Mouse (Mus musculus): ENCODE measurements around the gene Pglyrp1.

Gene Pglyrp1

GRCm38 (mm10) chr7:18884745-18885422 lies 13.8 kb downstream of the Pglyrp1 start:
- DNase-seq (ENCODE audit: extremely low read depth, insufficient read length, low spot score), result no peak

GRCm38 (mm10) chr7:18886963-18887362 lies 15.8 kb downstream of the Pglyrp1 start:
- no peak for DNase-seq (ENCODE audit: extremely low read depth, insufficient read length, low spot score)

- no peak for DNase-seq (ENCODE audit: extremely low read depth, insufficient read length, low spot score)
These were observed 19.7 kb downstream of the Pglyrp1 start for GRCm38 (mm10) chr7:18890848-18891247.

DNA sequence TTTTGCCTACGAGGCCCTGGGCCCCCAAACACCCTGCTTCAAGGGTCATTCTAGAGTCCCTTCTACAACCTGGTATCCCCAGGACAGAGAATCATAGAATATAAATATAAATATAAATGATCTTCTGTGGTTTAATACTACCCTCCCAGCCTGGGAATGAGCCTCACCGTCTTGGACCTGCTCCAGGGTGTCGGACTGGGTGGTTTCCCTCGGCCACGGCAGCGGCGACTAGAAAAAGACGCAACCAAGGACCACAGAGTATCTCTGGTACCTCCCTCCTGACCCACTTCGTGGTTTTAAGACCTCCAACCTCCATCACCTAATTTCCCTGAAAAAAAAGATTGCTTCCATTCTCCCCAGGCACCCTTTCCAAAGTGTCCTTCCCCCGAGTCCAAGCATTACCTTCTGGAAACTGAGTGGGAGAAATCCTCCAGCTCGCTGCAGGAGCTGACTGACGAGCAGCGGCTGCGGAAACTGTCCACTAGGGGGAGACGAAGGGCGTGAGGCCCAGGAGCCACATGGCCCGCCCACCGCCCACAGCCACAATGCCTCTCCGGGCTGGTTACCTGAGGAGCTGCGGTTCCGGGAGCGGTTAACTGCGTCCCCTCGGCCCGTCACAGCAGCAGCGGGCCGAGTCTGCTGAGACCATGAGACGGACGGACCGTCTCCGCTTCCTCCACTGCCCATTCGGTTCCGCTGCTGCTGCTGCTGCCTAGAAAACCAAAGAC lies 20.9 kb downstream of the Pglyrp1 start:
- DNase-seq (ENCODE audit: extremely low read depth, insufficient read length, low spot score), result peak; percentile 58

DNA sequence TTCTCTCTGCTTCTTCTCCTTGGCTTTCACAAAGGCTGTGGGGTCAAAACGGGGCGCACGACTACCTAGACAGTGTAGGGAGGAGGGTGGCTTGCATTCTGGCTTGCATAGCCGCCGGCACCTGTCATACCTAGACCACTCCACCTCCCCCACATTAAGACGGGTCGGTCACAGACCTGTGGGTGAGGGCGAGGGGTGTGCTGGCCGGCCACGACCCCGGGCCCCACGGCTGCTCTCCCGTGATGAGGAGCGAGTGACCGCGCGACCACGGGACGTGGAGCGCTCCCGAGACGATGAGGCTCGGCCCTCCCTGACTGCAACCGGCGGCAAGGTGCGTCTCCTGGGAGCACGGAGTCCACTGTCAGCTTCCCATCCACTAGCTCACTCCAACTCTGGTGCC lies 21.9 kb downstream of the Pglyrp1 start:
- DNase-seq (ENCODE audit: extremely low read depth, insufficient read length, low spot score), result no peak

GRCm38 (mm10) chr7:18893651-18894430 lies 22.7 kb downstream of the Pglyrp1 start:
- DNase-seq (ENCODE audit: extremely low read depth, insufficient read length, low spot score), result no peak

DNA sequence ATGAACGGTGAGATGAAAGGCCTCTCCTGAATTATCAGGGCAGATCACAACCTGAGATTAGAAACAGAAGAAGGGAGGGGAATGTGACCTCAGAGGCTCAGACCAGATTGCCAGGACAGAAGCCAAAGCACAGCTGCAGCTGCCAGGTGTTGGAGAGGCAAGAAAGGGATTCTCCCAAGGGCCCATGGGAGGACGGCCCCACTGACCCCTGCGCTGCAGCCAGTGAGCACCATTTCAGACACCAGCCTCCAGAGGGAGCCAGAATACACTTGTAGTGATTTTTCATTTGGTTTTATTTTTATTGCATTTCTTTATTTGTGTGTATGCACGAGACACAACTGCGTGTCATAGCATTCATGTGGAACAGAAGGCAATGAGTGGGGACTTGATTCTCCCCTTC lies 25.4 kb downstream of the Pglyrp1 start:
- DNase-seq (ENCODE audit: extremely low read depth, insufficient read length, low spot score), result no peak

- DNase-seq (ENCODE audit: extremely low read depth, insufficient read length, low spot score), result no peak
These were observed 29.4 kb downstream of the Pglyrp1 start for GRCm38 (mm10) chr7:18900513-18900912.

DNA sequence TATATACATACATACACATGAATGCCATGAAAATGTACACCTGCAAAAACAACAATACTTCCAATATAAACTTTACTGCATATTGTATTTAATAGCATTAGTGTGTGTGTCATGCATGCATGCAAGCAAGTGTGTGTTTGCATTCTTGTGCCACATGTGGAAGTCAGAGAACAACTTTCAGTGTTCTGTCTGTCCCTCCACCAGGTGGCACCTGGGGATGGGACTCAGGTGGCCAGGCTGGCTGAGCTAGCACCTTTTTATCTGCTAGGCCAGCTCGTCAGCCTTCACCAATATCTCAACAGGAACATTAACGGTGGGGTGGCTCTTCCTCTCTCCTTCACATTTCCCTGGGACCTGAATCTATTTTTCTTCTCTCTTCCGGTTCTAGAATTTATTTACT lies 31.4 kb downstream of the Pglyrp1 start:
- no peak for DNase-seq (ENCODE audit: extremely low read depth, insufficient read length, low spot score)

DNA sequence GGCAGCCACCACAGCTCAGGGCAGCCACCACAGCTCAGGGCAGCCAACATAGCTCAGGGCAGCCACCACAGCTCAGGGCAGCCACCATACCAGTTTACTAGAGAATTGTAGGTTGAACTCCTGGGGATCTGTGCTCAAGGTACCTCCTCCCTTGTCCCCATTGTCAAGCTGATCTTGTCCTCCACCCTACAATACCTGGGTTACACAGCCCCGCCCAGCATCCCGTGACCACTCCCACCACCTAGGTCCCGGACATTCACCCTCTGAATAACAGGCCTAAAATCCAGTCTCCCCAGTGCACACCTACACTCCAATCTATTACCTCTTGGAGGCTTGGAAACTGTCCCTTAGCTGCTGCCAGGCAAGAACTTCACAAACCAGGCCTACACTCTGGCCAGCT lies 33.8 kb downstream of the Pglyrp1 start:
- DNase-seq (ENCODE audit: extremely low read depth, insufficient read length, low spot score), result no peak

- DNase-seq (ENCODE audit: extremely low read depth, insufficient read length, low spot score), result no peak
These were observed 38.7 kb downstream of the Pglyrp1 start for GRCm38 (mm10) chr7:18909797-18910196.

GRCm38 (mm10) chr7:18910241-18910831 lies 39.2 kb downstream of the Pglyrp1 start, which contains the start of gene Ccdc61:
Ccdc61 (minus strand) TSS chr7:18910415.
- peak; percentile 93 for DNase-seq (ENCODE audit: extremely low read depth, insufficient read length, low spot score)

- DNase-seq (ENCODE audit: extremely low read depth, insufficient read length, low spot score), result no peak
These were observed 45.1 kb downstream of the Pglyrp1 start for GRCm38 (mm10) chr7:18916254-18916653.

DNA sequence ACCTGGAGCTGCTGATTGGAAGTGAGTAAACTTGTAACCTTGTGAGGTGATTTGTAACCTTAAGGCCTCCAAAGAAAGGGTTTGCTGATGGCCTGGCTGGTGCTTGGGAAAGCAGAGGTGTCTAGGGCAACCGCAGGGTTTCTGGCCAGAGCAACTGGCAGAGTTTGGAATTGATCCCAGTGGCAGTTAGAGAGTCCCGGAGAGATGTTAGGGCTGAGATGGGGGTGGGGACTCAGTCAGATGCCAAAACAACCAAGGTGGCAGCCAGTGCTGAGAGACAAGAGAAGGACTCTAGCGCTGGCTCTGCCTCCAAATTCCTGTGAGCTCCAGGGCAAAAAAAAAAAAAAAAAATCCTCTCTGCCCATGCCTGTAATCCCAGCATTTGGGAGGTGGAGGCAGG lies 46.8 kb downstream of the Pglyrp1 start:
- DNase-seq (ENCODE audit: extremely low read depth, insufficient read length, low spot score), result peak; percentile 65

GRCm38 (mm10) chr7:18921069-18921468 lies 49.9 kb downstream of the Pglyrp1 start:
- peak; percentile 41 for DNase-seq (ENCODE audit: extremely low read depth, insufficient read length, low spot score)

- DNase-seq (ENCODE audit: extremely low read depth, insufficient read length, low spot score), result no peak
These were observed 51.7 kb downstream of the Pglyrp1 start for GRCm38 (mm10) chr7:18922807-18923206.

- no peak for DNase-seq (ENCODE audit: extremely low read depth, insufficient read length, low spot score)
These were observed 52.1 kb downstream of the Pglyrp1 start for GRCm38 (mm10) chr7:18923267-18923666.

DNA sequence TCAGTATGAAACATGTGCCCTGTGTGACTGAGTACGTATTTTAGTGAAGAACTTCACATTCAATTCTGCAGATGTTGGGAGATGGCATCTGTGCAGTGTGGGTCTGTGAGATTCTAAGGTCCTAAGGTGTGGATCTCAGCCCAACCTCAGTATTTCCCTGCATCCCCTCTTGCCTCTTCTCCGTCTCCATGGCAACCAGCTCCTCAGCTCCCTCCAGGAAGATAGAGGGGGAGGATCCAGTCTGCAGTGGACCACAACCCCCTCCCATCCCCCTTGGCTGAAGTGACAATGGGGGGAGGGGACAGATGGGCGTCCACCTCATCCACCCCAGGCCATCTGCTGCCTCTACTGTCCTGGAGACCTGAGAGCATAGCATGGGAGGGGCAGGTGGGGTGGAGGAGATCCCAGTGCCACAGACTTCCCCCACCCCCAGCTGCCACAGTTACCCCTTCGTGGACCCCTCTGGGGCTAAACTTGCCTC lies 52.6 kb downstream of the Pglyrp1 start:
- DNase-seq (ENCODE audit: extremely low read depth, insufficient read length, low spot score), result no peak

- no peak for DNase-seq (ENCODE audit: extremely low read depth, insufficient read length, low spot score)
These were observed 53.2 kb downstream of the Pglyrp1 start for GRCm38 (mm10) chr7:18924321-18924720.

DNA sequence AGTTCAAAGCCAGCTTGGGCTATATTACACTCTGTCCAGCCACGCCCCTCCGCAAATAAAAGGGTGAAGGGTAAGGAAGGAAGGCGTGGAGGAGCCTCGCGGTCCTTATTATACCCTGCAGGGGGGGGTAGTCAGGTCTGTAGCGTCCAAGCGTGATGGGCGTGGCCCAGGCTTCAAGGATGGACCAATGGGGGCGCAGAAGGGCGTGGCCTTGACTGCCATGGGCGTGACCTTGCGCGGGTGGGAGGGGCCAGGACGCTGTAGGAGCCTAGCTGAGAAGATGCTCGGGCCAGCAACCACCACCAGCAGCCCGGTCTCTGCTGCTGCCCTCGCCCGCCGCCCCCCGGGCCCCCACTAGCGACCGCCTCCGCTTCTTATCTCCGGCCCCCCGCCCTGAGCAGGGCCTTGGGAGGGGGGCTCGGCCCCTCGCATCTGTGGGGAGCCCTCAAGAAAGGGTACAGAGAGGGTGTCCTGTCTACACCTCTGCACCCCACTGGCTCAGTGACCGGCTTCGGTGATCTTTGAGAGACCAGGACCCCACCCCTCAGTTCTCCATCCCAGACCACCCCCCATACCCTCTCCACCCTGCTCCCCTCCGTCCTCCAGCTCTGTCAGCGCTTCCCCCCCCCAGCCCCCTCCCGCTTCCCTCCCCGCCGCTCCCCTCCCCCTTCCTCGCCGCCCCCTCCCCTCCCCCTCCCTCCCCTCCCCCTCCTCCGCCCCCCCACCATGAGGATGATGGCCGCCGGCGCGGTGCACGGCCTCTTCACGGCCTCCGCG lies 54.2 kb downstream of the Pglyrp1 start, which contains the start of gene Nova2:
TSS of gene Nova2 (plus strand) at position 727 of the 777 bp plus-strand sequence.
- DNase-seq (ENCODE audit: extremely low read depth, insufficient read length, low spot score), result no peak
